Mouse (Mus musculus) liver, embryonic 11.5 days (tissue): ENCODE data around the gene Rnf123. TPM values are rescaled to one million over a fixed set of nuclear protein-coding genes. Genes with fewer than 3 reads are reported as not detected.

Experiments used
- ATAC-seq: fragments of 200-750 bp; cut with Nextera tagmentation; replicated peaks from 2 replicates; pipeline ENCODE4 v1.8.0; 2017; ENCODE audit warnings: moderate number of reproducible peaks, mild to moderate bottlenecking, moderate TSS enrichment, moderate library complexity; ENCODE audit not compliant: low FRiP score
- DNase-seq: peaks from one replicate; pipeline ENCODE4 v3.0.0-alpha.2; 2017; ENCODE audit warnings: low spot score
- H3K27ac ChIP-seq: fragments of 300-500 bp; sonication (generic); 2 replicates; pipeline ENCODE4 v1.5.1; 2014; ENCODE audit warnings: mild to moderate bottlenecking, low read depth, low read length, control low read depth
- H3K27me3 ChIP-seq: fragments of 300-500 bp; sonication (generic); replicated peaks from 2 replicates; pipeline ENCODE4 v1.6.1; 2014; ENCODE audit warnings: low read length, mixed read lengths; ENCODE audit not compliant: control insufficient read depth, insufficient read depth
- H3K36me3 ChIP-seq: fragments of 300-500 bp; sonication (generic); 2 replicates; pipeline ENCODE4 v1.6.1; 2014; ENCODE audit warnings: mild to moderate bottlenecking, low read length, moderate library complexity, mixed read lengths; ENCODE audit not compliant: control insufficient read depth, insufficient read depth
- H3K4me1 ChIP-seq: fragments of 300-500 bp; sonication (generic); replicated peaks from 2 replicates; pipeline ENCODE4 v1.6.1; 2014; ENCODE audit warnings: low read length, mixed read lengths; ENCODE audit not compliant: control insufficient read depth, insufficient read depth
- H3K4me2 ChIP-seq: fragments of 300-500 bp; sonication (generic); 2 replicates; pipeline ENCODE4 v1.6.1; 2014; ENCODE audit warnings: mild to moderate bottlenecking, control low read depth, moderate library complexity
- H3K4me3 ChIP-seq: fragments of 300-500 bp; sonication (generic); 2 replicates; pipeline ENCODE4 v1.5.1; 2014; ENCODE audit warnings: low read depth, low read length, control low read depth
- H3K9ac ChIP-seq: fragments of 300-500 bp; sonication (generic); 2 replicates; pipeline ENCODE4 v1.6.1; 2014; ENCODE audit warnings: low read depth, low read length, control low read depth
- H3K9me3 ChIP-seq: fragments of 300-500 bp; sonication (generic); 2 replicates; pipeline ENCODE4 v1.6.1; 2016; ENCODE audit warnings: low read length, inconsistent platforms, mixed read lengths; ENCODE audit not compliant: control insufficient read depth
- WGBS: fragments of 180-500 bp; shearing (Covaris S2); extraction: QIAGEN DNeasy Blood & Tissue Kit; methylation state at CpG from one replicate; pipeline ENCODE4 v1.1.7; 2014; 5-methylcytosine and 5-hydroxymethylcytosine counted together
- polyA plus RNA-seq: library from polyadenylated mRNA; unstranded; fragments of >200 nt; fragmentation: Nextera tagmentation; extraction: Ambion mirVana; gene quantifications from 2 replicates; pipeline ENCODE4 v1.2.1, GENCODE M21; 2014

The Rnf123 gene
- polyA plus RNA-seq, 1 experiment from 2014 or later: 59.1 TPM

DNA sequence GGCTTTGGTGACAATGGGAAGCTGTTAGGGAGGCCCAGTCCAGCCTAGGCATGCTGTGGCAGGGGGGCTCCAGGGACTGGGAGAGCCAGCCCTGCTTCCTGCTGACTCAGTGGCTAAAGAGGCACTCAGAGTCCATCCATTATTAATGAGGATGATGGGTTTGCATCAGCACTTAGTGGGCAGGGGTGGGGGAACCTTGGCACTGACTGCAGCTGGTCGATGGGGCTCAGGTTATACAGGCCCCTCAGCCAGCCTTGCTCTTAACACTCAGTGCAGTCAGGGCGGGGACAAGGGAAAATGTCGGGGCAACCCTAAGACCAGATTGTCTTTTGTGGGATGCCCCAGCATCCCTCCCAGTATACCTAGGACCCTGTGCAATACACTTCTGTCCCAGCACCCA, 21.0 kb downstream of the Rnf123 start:
- H3K9me3 ChIP-seq: no peaks in the 10 kb centered on the region
- no peak overlapping the region for H3K4me2 ChIP-seq
- peaks cover 51% of the 10 kb centered on the region for H3K36me3 ChIP-seq
- H3K4me3 ChIP-seq: no peak overlapping the region
- no peak overlapping the region for H3K9ac ChIP-seq
- DNase-seq (no peak), ATAC-seq (no peak)
- no peak overlapping the region for H3K27ac ChIP-seq
- H3K4me1 ChIP-seq: peaks cover 17% of the 10 kb centered on the region
- H3K27me3 ChIP-seq: no peaks in the 10 kb centered on the region
- 95% methylated on average over 3 of the region's 3 CpGs for WGBS

GRCm38 (mm10) chr9:108058291-108058690, 24.9 kb downstream of the Rnf123 start:
- H3K27me3 ChIP-seq: no peaks in the 10 kb centered on the region
- DNase-seq (no peak), ATAC-seq (no peak)
- H3K4me3 ChIP-seq: no peak overlapping the region
- 92% methylated on average over 9 of the region's 9 CpGs for WGBS
- H3K36me3 ChIP-seq: peaks cover 55% of the 10 kb centered on the region
- H3K4me1 ChIP-seq: peaks cover 16% of the 10 kb centered on the region
- no peak overlapping the region for H3K4me2 ChIP-seq
- no peak overlapping the region for H3K27ac ChIP-seq
- no peak overlapping the region for H3K9ac ChIP-seq
- no peaks in the 10 kb centered on the region for H3K9me3 ChIP-seq

DNA sequence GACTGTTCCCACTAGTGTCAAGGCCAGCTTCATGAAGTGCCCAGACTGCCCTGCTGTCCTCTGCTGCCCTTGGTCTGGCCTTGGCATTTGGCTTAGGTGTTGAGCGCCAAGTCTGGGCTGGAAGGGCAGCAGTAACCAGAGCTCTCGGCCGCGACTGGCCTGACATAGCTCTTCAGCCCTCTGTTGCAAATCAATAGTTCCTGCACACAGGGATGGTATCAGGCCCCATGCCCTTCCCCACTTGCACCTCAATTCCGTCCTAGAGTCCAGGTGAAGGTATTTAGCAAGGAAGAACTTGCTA, 25.9 kb downstream of the Rnf123 start:
- Histone ChIP-seq H3K27ac (no peak overlapping the region), H3K4me1 (peaks cover 17% of the 10 kb centered on the region), H3K9ac (no peak overlapping the region), H3K4me3 (no peak overlapping the region), H3K36me3 (peaks cover 46% of the 10 kb centered on the region), H3K9me3 (no peaks in the 10 kb centered on the region), H3K27me3 (no peaks in the 10 kb centered on the region), H3K4me2 (no peak overlapping the region)
- no peak for ATAC-seq
- no peak for DNase-seq
- WGBS: 88% methylated on average over 5 of the region's 5 CpGs

- ATAC-seq (no peak), DNase-seq (no peak)
- Histone ChIP-seq H3K4me2 (no peak overlapping the region), H3K27me3 (no peaks in the 10 kb centered on the region), H3K4me1 (peaks cover 19% of the 10 kb centered on the region), H3K9me3 (no peaks in the 10 kb centered on the region), H3K4me3 (no peak overlapping the region), H3K9ac (no peak overlapping the region), H3K36me3 (peaks cover 44% of the 10 kb centered on the region), H3K27ac (no peak overlapping the region)
- 86% methylated on average over 28 of the region's 28 CpGs for WGBS
These were observed 26.5 kb downstream of the Rnf123 start for GRCm38 (mm10) chr9:108056361-108057261.

GRCm38 (mm10) chr9:108055661-108056237, 27.4 kb downstream of the Rnf123 start:
- ATAC-seq (no peak), DNase-seq (no peak)
- WGBS: 88% methylated on average over 6 of the region's 6 CpGs
- no peak overlapping the region for H3K4me2 ChIP-seq
- no peak overlapping the region for H3K9ac ChIP-seq
- no peak overlapping the region for H3K27ac ChIP-seq
- H3K9me3 ChIP-seq: no peaks in the 10 kb centered on the region
- peaks cover 48% of the 10 kb centered on the region for H3K36me3 ChIP-seq
- no peak overlapping the region for H3K4me3 ChIP-seq
- peaks cover 16% of the 10 kb centered on the region for H3K4me1 ChIP-seq
- H3K27me3 ChIP-seq: no peaks in the 10 kb centered on the region

GRCm38 (mm10) chr9:108055061-108055460, 28.1 kb downstream of the Rnf123 start:
- ATAC-seq (no peak), DNase-seq (no peak)
- Histone ChIP-seq H3K4me1 (peaks cover 16% of the 10 kb centered on the region), H3K9ac (no peak overlapping the region), H3K27ac (no peak overlapping the region), H3K36me3 (peaks cover 51% of the 10 kb centered on the region), H3K4me3 (no peak overlapping the region), H3K9me3 (no peaks in the 10 kb centered on the region), H3K4me2 (no peak overlapping the region), H3K27me3 (no peaks in the 10 kb centered on the region)
- WGBS: 64% methylated on average over 1 of the region's 1 CpGs

GRCm38 (mm10) chr9:108054331-108055040, 28.7 kb downstream of the Rnf123 start:
- H3K36me3 ChIP-seq: peaks cover 46% of the 10 kb centered on the region
- WGBS: 90% methylated on average over 22 of the region's 22 CpGs
- H3K9me3 ChIP-seq: no peaks in the 10 kb centered on the region
- H3K4me1 ChIP-seq: peaks cover 21% of the 10 kb centered on the region
- H3K4me2 ChIP-seq: no peak overlapping the region
- H3K27me3 ChIP-seq: no peaks in the 10 kb centered on the region
- no peak for ATAC-seq
- no peak overlapping the region for H3K27ac ChIP-seq
- no peak for DNase-seq
- H3K9ac ChIP-seq: no peak overlapping the region
- no peak overlapping the region for H3K4me3 ChIP-seq

- H3K27me3 ChIP-seq: no peaks in the 10 kb centered on the region
- H3K4me1 ChIP-seq: peaks cover 21% of the 10 kb centered on the region
- no peak overlapping the region for H3K4me3 ChIP-seq
- no peak overlapping the region for H3K27ac ChIP-seq
- H3K36me3 ChIP-seq: peaks cover 43% of the 10 kb centered on the region
- no peak for DNase-seq
- no peak overlapping the region; the same call in 1 of the 2 replicates for H3K4me2 ChIP-seq
- H3K9ac ChIP-seq: no peak overlapping the region
- no peak for ATAC-seq
- no peaks in the 10 kb centered on the region for H3K9me3 ChIP-seq
- WGBS: 92% methylated on average over 15 of the region's 15 CpGs
These were observed 29.4 kb downstream of the Rnf123 start for GRCm38 (mm10) chr9:108053665-108054225.
